Mouse (Mus musculus) ovary, adult 2 months (tissue): ENCODE results near the gene Rpl34. TPM values are rescaled to one million over a fixed set of nuclear protein-coding genes. Genes with fewer than 3 reads are reported as not detected.

Source experiments
- polyA plus RNA-seq: library from polyadenylated mRNA; depleted of rRNA; stranded (reverse); fragments of >200 nt; gene quantifications from 2 replicates; pipeline ENCODE4 v1.2.3, GENCODE M21; 2012; rRNA removed

Gene Rpl34
- polyA plus RNA-seq: 1,254 and 2,064 TPM in 2 replicates

GRCm38 (mm10) chr3:130730189-130730653, at the start of gene Rpl34:
Rpl34 (minus strand) TSS chr3:130730398.

GRCm38 (mm10) chr3:130708967-130709924, 21.0 kb downstream of the Rpl34 start, which contains the start of gene Ostc:
Ostc (minus strand) TSS chr3:130709444.

Other genes starting within 250 kb of the Rpl34 start
- gene Etnppl, start 113.0 kb downstream of the Rpl34 start, polyA plus RNA-seq: not detected in 2 replicates
- 47.4 and 66.6 TPM in 2 replicates for gene Ostc, start 21.0 kb downstream of the Rpl34 start, polyA plus RNA-seq